Mouse (Mus musculus) CD4-positive, CD25-positive, alpha-beta regulatory T cell, adult 9 weeks (primary cell): Measurements from ENCODE around the gene Patz1. TPM values are rescaled to one million over a fixed set of nuclear protein-coding genes. Genes with fewer than 3 reads are reported as not detected.

Experiments used
- polyA plus RNA-seq: library from polyadenylated mRNA; unstranded; fragments of 100-300 nt; shearing (Covaris generic); gene quantifications from one replicate; pipeline ENCODE4 v1.2.1, GENCODE M21; 2017

Patz1 gene
- polyA plus RNA-seq: 17.7 TPM

DNA sequence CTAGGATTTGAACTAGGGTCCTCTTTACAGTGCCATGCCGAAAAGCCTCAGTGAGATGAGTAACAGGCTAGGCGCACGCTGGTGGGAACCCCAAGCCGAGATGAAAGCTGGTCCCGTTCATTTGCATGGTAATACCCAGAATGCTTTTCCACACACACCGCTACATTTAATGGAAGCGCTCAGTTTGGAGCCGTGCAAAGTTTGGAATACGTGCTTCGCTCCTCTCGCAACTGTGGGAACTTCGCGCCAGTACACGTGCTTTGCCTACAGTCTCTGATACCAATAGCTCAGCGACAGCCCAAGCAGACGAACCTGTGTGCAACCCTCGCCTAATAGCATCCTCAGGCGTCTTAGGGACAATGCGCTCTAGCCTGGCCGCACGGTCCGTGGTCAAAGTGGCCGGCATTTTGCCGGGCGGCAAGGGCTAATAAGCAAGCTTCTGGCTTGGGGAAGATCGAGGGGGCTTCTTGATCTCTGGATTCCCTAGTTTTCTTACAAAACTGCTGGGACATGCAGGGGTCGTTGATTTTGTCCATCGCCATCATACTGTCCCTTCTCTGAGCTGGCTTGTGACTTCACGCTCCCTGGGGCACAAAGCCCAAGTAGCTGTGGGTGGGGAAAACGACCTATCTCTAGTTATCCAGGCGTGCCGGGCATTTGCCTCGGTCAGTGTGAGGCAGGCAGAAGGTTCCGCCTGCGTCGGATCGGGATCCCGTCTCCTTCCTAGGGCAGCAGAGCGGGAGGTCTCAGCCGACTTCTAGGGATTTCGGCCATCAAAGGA lies at the start of gene Patz1:
Patz1 (plus strand) TSS at position 354 of the 781 bp plus-strand sequence.

GRCm38 (mm10) chr11:3266079-3266685 lies 22.5 kb upstream of the Patz1 start, which contains the start of gene Drg1:
TSS of gene Drg1 (minus strand) at chr11:3266415.

DNA sequence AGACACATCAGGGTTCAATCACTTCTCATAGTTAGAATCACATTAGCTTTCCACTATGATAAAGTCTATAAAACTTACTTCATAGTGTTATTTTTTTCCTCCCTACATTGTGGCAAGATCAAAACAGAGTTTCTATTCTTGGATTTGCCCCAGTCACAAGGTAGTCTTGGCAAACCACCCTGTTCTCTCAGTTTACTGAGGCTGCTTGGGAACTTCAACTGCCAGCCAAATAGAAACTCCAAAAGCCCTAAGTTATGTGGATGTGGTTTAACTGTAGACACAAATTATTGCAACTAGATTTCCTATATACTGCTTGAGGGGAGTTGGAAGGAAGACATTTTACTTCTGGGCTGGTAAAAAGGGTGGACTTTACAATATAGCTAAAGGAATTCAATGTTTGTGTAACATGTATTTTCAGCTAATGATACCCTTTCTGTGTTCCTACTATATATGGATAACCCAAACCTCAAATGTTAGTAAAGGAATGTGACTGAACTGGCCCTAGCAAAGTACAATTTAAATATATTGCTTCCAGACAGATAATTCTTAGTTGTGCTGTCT lies 41.3 kb downstream of the Patz1 start, which contains the start of gene Pik3ip1:
Pik3ip1 (plus strand) TSS at position 511 of the 561 bp plus-strand sequence.

Other genes with a start within 250 kb of the Patz1 start
- 64.0 TPM for gene Sfi1, start 95.4 kb upstream of the Patz1 start, polyA plus RNA-seq
- 34.2 TPM for gene Eif4enif1, start 86.5 kb upstream of the Patz1 start, polyA plus RNA-seq
- gene Drg1, start 22.5 kb upstream of the Patz1 start, polyA plus RNA-seq: 190 TPM
- gene Pik3ip1, start 41.5 kb downstream of the Patz1 start, polyA plus RNA-seq: 99.9 TPM
- gene Limk2, start 120.3 kb downstream of the Patz1 start, polyA plus RNA-seq: 118 TPM
- 34.7 TPM for gene Rnf185, start 163.5 kb downstream of the Patz1 start, polyA plus RNA-seq
- gene Pla2g3, start 199.4 kb downstream of the Patz1 start, polyA plus RNA-seq: 0.25 TPM
- not detected for gene Inpp5j, start 215.9 kb downstream of the Patz1 start, polyA plus RNA-seq
- gene Selenom, start 225.8 kb downstream of the Patz1 start, polyA plus RNA-seq: 5.9 TPM